In the genomic region with DNA sequence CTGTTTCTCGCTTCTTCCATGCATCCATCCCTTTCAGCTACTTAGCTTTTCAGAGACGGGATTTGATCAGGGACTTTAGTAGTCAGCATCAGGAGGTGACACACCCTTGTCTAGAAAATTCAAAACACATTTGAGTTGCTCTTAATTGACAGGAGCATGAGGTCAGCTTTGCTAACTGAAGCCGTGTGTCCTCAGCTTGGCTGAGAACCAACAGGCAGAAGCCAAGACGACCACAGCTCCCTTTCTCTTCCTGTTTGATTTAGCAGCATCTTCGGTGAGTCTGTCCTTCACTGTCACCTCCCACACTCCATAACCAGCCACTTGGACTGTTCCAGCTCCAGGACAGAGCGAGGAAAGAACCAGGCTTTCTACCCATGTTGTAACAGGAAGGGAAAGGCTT, we compare ENCODE assay signal across 15 mouse cellular contexts.
"Had no signal": no experiment of that assay in that cellular context is flagged by ENCODE, and none has a peak within 500 bp of the region (broad histone marks: within the 10 kb centered on the region; RNA-seq: fewer than 3 reads in every experiment).

No protein-coding gene starts in this region.

- ATAC-seq: midbrain, embryonic 16.5 days had no signal

- H3K9me3 ChIP-seq: midbrain, embryonic 10.5 days; midbrain, embryonic 12.5 days; neural tube, embryonic 12.5 days; stomach, embryonic 15.5 days had no signal

- H3K27ac ChIP-seq: midbrain, embryonic 10.5 days; midbrain, embryonic 12.5 days; neural tube, embryonic 12.5 days; stomach, embryonic 15.5 days; stomach, postnatal 0 days had no signal

- DNase-seq: lung, adult 18-20 months; lung, embryonic 14.5 days; lung, postnatal 10 days; lung, postnatal 4 days; midbrain, embryonic 14.5 days; right cerebral cortex, postnatal 14 days; thymus, adult 2 months; thymus, postnatal 25 days; thymus, postnatal 4 days had no signal

- H3K27me3 ChIP-seq: midbrain, embryonic 12.5 days; neural tube, embryonic 12.5 days; stomach, embryonic 15.5 days had no signal

- H3K4me3 ChIP-seq: midbrain, embryonic 10.5 days; midbrain, embryonic 12.5 days; neural tube, embryonic 12.5 days; stomach, embryonic 15.5 days had no signal

- H3K9ac ChIP-seq: lung, embryonic 14.5 days; midbrain, embryonic 12.5 days; neural tube, embryonic 12.5 days; stomach, embryonic 15.5 days had no signal

- H3K4me2 ChIP-seq: lung, embryonic 14.5 days; midbrain, embryonic 12.5 days; neural tube, embryonic 12.5 days; stomach, embryonic 15.5 days had no signal

- H3K36me3 ChIP-seq: midbrain, embryonic 10.5 days; midbrain, embryonic 12.5 days; neural tube, embryonic 12.5 days; stomach, embryonic 15.5 days had no signal

- H3K4me1 ChIP-seq: neural tube, embryonic 12.5 days; stomach, embryonic 15.5 days had no signal
